Mouse (Mus musculus): ENCODE data around the gene Ipo4. TPM values are rescaled to one million over a fixed set of nuclear protein-coding genes. Genes with fewer than 3 reads are reported as not detected.

Gene Ipo4
- polyA plus RNA-seq, 1 experiment from 2014 or later, result 25.9 TPM

DNA sequence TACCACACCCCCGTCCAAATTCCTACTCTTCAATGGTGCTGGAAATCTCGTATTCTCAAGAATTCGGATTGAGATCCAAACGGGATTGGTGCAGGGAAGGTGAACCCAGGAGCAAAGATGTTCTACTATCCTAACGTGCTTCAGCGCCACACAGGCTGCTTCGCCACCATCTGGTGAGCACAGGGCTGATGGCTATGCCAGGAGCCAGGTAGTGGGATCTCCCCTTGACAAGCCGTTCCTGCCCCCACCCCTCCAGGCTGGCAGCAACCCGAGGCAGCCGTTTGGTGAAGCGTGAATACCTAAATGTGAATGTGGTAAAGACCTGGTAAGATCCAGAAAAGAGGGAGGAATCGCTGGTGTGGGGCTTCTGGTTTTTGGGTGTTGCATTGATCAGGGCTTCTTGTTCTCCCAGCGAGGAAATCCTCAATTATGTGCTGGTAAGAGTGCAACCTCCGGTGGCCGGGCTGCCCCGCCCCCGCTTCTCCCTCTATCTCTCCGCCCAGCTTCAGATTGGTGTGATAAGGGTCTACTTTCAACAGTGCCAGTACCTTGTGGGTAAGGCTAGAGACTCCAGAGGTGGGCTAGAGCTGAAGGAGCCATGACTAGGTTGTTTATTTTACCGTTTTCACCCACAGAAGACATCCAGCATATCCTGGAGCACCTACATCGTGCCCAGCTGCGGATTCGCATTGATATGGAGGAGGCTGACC, 17.1 kb downstream of the Ipo4 start:
- DNase-seq (ENCODE audit: low spot score) (no peak), ATAC-seq (no peak)
- TF ChIP-seq EP300 (IDR thresholded peaks at IDR 0.05), result no peak
- no peak for TF ChIP-seq CTCF (IDR thresholded peaks at IDR 0.05)
- H3K27me3 ChIP-seq (replicated peaks; ENCODE audit: insufficient read depth, low read length), result no peaks in the 10 kb centered on the region
- H3K27ac ChIP-seq (ENCODE audit: low read length), result no peak overlapping the region
- no peaks in the 10 kb centered on the region for H3K36me3 ChIP-seq (ENCODE audit: insufficient read depth, low read length)
- 23% methylated on average over 22 of the region's 22 CpGs for WGBS
- H3K9me3 ChIP-seq (ENCODE audit: low read length), result no peaks in the 10 kb centered on the region
- H3K9ac ChIP-seq (replicated peaks; ENCODE audit: low read depth), result no peak overlapping the region
- H3K4me1 ChIP-seq (ENCODE audit: insufficient read depth, low read depth, low read length), result no peaks in the 10 kb centered on the region; the same call in 1 of the 2 replicates
- H3K4me2 ChIP-seq (replicated peaks; ENCODE audit: low read depth, low read length), result peak overlapping the region; percentile 48
- H3K4me3 ChIP-seq (ENCODE audit: low read depth, low read length), result peak overlapping the region; percentile 17; the same call in 1 of the 2 replicates

DNA sequence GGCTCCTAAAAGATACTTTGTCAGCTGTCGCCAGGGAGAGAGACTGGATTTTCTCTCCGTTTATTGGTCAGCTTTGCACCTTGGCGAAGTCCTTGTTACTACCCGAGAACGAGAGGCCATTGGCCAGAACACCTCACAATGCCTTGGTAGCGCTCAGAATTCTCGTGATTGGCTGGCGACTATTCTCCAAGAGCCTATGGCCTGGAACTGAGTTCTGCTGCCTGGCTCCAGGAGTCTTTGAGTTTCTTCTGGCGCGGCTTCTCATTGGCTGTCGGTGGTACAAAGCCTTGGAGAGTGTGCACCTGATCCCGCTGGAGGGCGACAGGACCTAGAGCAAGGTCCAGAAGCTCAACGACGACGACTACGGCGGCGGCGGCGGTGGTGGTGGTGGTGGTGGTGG, 17.9 kb downstream of the Ipo4 start, which contains the start of gene Rec8:
Gene Rec8 (plus strand): TSS at position 216 of the 400 bp plus-strand sequence.
- no peaks in the 10 kb centered on the region for H3K9me3 ChIP-seq (ENCODE audit: low read length)
- H3K4me1 ChIP-seq (ENCODE audit: insufficient read depth, low read depth, low read length), result no peaks in the 10 kb centered on the region; the same call in 1 of the 2 replicates
- peak within 1 kb of the TSS; percentile 17; the same call in 1 of the 2 replicates for H3K4me3 ChIP-seq (ENCODE audit: low read depth, low read length)
- DNase-seq (ENCODE audit: low spot score), result peak; percentile 87
- peak; percentile 91 for ATAC-seq
- no peaks in the 10 kb centered on the region for H3K36me3 ChIP-seq (ENCODE audit: insufficient read depth, low read length)
- TF ChIP-seq EP300 (IDR thresholded peaks at IDR 0.05) (no peak), CTCF (IDR thresholded peaks at IDR 0.05) (peak; percentile 53)
- WGBS, result 15% methylated on average over 21 of the region's 21 CpGs
- H3K27me3 ChIP-seq (replicated peaks; ENCODE audit: insufficient read depth, low read length), result no peaks in the 10 kb centered on the region
- peak within 1 kb of the TSS; percentile 48 for H3K4me2 ChIP-seq (replicated peaks; ENCODE audit: low read depth, low read length)
- H3K27ac ChIP-seq (ENCODE audit: low read length), result no peak within 1 kb of the TSS
- H3K9ac ChIP-seq (replicated peaks; ENCODE audit: low read depth), result no peak within 1 kb of the TSS

DNA sequence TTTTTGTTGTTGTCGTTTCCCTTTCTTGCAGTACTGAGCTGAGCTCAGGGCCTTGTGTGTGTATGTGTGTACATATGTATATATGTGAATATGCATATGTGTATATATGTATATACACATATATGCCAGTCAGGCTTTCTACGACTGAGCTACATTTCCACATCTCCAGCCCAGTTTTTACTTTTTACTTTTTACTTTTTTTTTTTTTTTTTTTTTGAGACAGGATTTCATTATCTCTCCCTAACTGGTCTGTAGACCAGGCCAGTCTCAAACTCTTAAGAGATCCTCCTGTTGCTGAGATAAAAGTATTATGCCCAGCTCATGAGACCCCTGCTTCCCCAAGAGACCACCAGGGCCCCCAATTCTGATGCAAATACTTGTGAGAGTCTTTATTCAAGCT, 18.9 kb downstream of the Ipo4 start:
- Histone ChIP-seq H3K27me3 (replicated peaks; ENCODE audit: insufficient read depth, low read length) (no peaks in the 10 kb centered on the region), H3K36me3 (ENCODE audit: insufficient read depth, low read length) (no peaks in the 10 kb centered on the region), H3K4me3 (ENCODE audit: low read depth, low read length) (no peak overlapping the region), H3K9me3 (ENCODE audit: low read length) (no peaks in the 10 kb centered on the region), H3K4me1 (ENCODE audit: insufficient read depth, low read depth, low read length) (no peaks in the 10 kb centered on the region; the same call in 1 of the 2 replicates), H3K9ac (replicated peaks; ENCODE audit: low read depth) (no peak overlapping the region), H3K27ac (ENCODE audit: low read length) (no peak overlapping the region), H3K4me2 (replicated peaks; ENCODE audit: low read depth, low read length) (no peak overlapping the region)
- no peak for DNase-seq (ENCODE audit: low spot score)
- no peak for TF ChIP-seq EP300 (IDR thresholded peaks at IDR 0.05)
- ATAC-seq, result no peak
- WGBS, result 72% methylated on average over 2 of the region's 2 CpGs

DNA sequence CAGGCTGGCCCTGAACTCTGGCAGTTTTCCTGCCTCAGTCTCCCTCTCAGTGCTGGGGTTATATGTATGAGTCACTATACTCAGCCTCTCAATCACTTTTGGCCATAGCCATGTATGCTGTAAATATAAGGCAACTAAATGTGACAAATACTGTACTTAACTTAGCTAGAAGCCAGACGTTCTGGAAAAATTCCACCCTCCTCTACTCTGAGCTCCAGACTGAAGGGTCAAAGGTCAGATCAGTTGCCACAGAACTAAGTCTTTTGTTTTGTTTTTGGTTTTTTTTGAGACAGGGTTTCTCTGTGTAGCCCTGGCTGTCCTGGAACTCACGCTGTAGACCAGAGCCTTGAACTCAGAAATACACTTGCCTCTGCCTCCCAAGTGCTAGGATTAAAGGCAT, 19.9 kb downstream of the Ipo4 start:
- no peaks in the 10 kb centered on the region; the same call in 1 of the 2 replicates for H3K4me1 ChIP-seq (ENCODE audit: insufficient read depth, low read depth, low read length)
- no peak overlapping the region for H3K9ac ChIP-seq (replicated peaks; ENCODE audit: low read depth)
- H3K27ac ChIP-seq (ENCODE audit: low read length), result no peak overlapping the region
- H3K27me3 ChIP-seq (replicated peaks; ENCODE audit: insufficient read depth, low read length), result no peaks in the 10 kb centered on the region
- no peak overlapping the region for H3K4me2 ChIP-seq (replicated peaks; ENCODE audit: low read depth, low read length)
- H3K4me3 ChIP-seq (ENCODE audit: low read depth, low read length), result no peak overlapping the region
- DNase-seq (ENCODE audit: low spot score) (peak; percentile 61), ATAC-seq (no peak)
- no peaks in the 10 kb centered on the region for H3K36me3 ChIP-seq (ENCODE audit: insufficient read depth, low read length)
- no peaks in the 10 kb centered on the region for H3K9me3 ChIP-seq (ENCODE audit: low read length)
- TF ChIP-seq EP300 (IDR thresholded peaks at IDR 0.05), result no peak
- TF ChIP-seq CTCF (IDR thresholded peaks at IDR 0.05), result no peak
- WGBS, result 49% methylated on average over 2 of the region's 2 CpGs

DNA sequence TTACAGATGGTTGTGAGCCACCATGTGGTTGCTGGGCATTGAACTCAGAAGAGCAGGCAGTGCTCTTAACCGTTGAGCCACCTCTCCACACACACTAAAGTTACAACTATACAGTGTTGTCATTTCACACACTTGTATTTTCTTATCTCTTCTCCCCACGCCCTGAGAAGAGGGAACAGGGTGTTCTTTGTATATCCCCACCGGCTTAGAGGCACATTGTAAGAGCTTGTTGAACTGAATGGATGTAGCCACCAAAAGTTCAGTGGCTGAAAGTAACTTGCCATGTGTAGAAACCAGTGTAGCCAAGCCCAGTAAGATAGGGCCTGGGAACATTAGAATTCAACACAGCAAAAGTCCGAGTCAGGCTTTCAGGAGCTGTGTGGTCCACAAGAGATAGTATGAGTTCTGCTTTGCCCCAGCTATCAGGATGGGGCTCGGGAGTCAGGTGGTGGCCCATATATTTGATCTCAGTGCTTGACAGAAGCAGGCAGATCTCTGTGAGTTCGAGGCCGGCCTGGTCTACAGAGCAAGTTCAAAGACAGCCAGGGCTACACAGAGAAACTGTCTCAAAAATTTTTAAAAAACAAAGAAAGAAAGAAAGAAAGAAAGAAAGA, 21.1 kb downstream of the Ipo4 start:
- Histone ChIP-seq H3K4me1 (ENCODE audit: insufficient read depth, low read depth, low read length) (no peaks in the 10 kb centered on the region; the same call in 1 of the 2 replicates), H3K4me2 (replicated peaks; ENCODE audit: low read depth, low read length) (no peak overlapping the region), H3K9me3 (ENCODE audit: low read length) (no peaks in the 10 kb centered on the region), H3K4me3 (ENCODE audit: low read depth, low read length) (no peak overlapping the region), H3K27ac (ENCODE audit: low read length) (peak overlapping the region; percentile 44; the same call in 1 of the 2 replicates), H3K36me3 (ENCODE audit: insufficient read depth, low read length) (peaks cover 2% of the 10 kb centered on the region; the same call in 1 of the 2 replicates), H3K27me3 (replicated peaks; ENCODE audit: insufficient read depth, low read length) (no peaks in the 10 kb centered on the region), H3K9ac (replicated peaks; ENCODE audit: low read depth) (no peak overlapping the region)
- TF ChIP-seq CTCF (IDR thresholded peaks at IDR 0.05), result no peak
- peak; percentile 94 for TF ChIP-seq EP300 (IDR thresholded peaks at IDR 0.05)
- WGBS, result 64% methylated on average over 7 of the region's 7 CpGs
- DNase-seq (ENCODE audit: low spot score), result peak; percentile 64
- ATAC-seq, result peak; percentile 70

DNA sequence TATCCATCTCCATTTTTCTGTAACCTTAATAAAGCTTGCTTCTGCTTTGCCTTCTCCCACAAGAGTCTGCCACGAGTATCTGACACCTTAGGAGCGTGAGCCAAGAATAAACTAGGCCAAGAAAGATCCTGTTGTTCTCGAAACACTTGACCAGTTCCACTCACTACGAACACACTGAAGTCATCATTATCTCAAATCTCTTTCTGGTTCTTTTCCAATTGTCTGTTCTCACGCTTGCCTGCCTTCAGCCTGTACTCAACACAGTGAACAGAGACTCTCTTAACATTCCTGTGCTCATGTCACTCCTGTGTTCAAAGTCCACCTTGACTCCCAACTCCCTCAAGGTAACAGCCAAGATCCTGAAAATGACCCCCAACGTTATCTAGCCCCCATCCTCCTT, 22.4 kb downstream of the Ipo4 start:
- Histone ChIP-seq H3K27me3 (replicated peaks; ENCODE audit: insufficient read depth, low read length) (no peaks in the 10 kb centered on the region), H3K4me1 (ENCODE audit: insufficient read depth, low read depth, low read length) (no peaks in the 10 kb centered on the region; the same call in 1 of the 2 replicates), H3K36me3 (ENCODE audit: insufficient read depth, low read length) (peaks cover 15% of the 10 kb centered on the region), H3K9ac (replicated peaks; ENCODE audit: low read depth) (no peak overlapping the region), H3K27ac (ENCODE audit: low read length) (no peak overlapping the region), H3K4me2 (replicated peaks; ENCODE audit: low read depth, low read length) (no peak overlapping the region), H3K9me3 (ENCODE audit: low read length) (no peaks in the 10 kb centered on the region), H3K4me3 (ENCODE audit: low read depth, low read length) (no peak overlapping the region)
- WGBS, result 43% methylated on average over 6 of the region's 6 CpGs
- no peak for DNase-seq (ENCODE audit: low spot score)
- no peak for ATAC-seq
- TF ChIP-seq EP300 (IDR thresholded peaks at IDR 0.05), result no peak
- no peak for TF ChIP-seq CTCF (IDR thresholded peaks at IDR 0.05)
